Mouse (Mus musculus): Measurements from ENCODE around the gene Tmem185b. TPM values are rescaled to one million over a fixed set of nuclear protein-coding genes. Genes with fewer than 3 reads are reported as not detected.

Tmem185b gene
- polyA plus RNA-seq, 1 experiment from 2014 or later, result 33.2 TPM

DNA sequence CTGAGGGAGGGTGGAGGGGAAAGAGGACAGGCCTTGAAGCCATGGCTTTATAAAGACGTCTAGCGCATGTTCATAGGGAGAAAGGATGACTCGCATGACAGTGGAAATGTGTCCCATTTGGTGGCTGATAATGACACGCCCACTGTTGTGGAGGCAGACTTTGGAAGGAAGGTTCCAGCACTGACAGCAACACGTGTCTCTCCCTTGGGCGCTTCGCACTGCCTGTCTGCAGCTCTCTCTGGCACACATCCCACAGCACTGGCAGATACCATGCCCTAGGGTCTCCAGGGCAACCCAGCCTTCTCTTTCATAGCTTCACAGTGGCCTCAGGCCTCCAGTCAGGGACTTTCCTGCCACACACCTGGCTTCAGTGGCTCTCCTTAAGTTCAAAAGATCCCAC is 7.9 kb upstream of the Tmem185b start:
- WGBS, result 57% methylated on average over 7 of the region's 7 CpGs
- Histone ChIP-seq H3K9me3 (ENCODE audit: low read depth, low read length) (no peaks in the 10 kb centered on the region), H3K36me3 (ENCODE audit: insufficient read depth) (no peaks in the 10 kb centered on the region), H3K4me3 (ENCODE audit: low read depth, low read length) (no peak overlapping the region), H3K4me1 (ENCODE audit: insufficient read depth) (peaks cover 10% of the 10 kb centered on the region; the same call in 1 of the 2 replicates), H3K27me3 (ENCODE audit: insufficient read depth, low read length) (no peaks in the 10 kb centered on the region), H3K4me2 (no peak overlapping the region), H3K27ac (ENCODE audit: low read depth) (peak overlapping the region; percentile 18; the same call in 1 of the 2 replicates), H3K9ac (no peak overlapping the region)
- ATAC-seq (ENCODE audit: insufficient read depth) (no peak), DNase-seq (no peak)
- TF ChIP-seq CTCF (IDR thresholded peaks at IDR 0.05; ENCODE audit: low read depth), result no peak

GRCm38 (mm10) chr1:119518786-119519185 is 7.2 kb upstream of the Tmem185b start:
- no peak for DNase-seq
- no peak for TF ChIP-seq CTCF (IDR thresholded peaks at IDR 0.05; ENCODE audit: low read depth)
- no peak overlapping the region for H3K9ac ChIP-seq
- peaks cover 10% of the 10 kb centered on the region; the same call in 1 of the 2 replicates for H3K4me1 ChIP-seq (ENCODE audit: insufficient read depth)
- no peak for ATAC-seq (ENCODE audit: insufficient read depth)
- H3K27me3 ChIP-seq (ENCODE audit: insufficient read depth, low read length), result no peaks in the 10 kb centered on the region
- no peak overlapping the region for H3K4me2 ChIP-seq
- H3K4me3 ChIP-seq (ENCODE audit: low read depth, low read length), result no peak overlapping the region
- H3K9me3 ChIP-seq (ENCODE audit: low read depth, low read length), result no peaks in the 10 kb centered on the region
- H3K27ac ChIP-seq (ENCODE audit: low read depth), result no peak overlapping the region
- H3K36me3 ChIP-seq (ENCODE audit: insufficient read depth), result no peaks in the 10 kb centered on the region

DNA sequence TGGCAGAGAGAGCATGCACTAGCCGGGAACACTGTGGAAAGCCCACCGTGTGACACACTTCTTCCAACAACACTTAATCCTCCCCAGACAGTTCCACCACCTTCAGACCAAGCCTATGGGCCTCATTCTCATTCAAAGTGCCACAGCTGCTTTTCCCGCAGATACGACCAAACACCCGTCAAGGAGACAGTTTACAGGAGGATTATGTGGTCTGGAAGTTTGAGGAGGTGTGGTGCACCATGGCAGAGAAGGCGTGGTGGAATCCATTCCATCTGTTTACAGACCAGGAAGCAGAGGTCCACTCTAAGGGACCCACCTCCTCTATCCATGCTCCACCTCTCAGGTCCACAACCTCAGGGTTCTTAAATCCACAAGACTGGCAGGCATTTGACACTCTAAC is 6.7 kb upstream of the Tmem185b start:
- Histone ChIP-seq H3K27ac (ENCODE audit: low read depth) (no peak overlapping the region), H3K4me2 (no peak overlapping the region), H3K9ac (no peak overlapping the region), H3K4me1 (ENCODE audit: insufficient read depth) (peaks cover 10% of the 10 kb centered on the region; the same call in 1 of the 2 replicates), H3K36me3 (ENCODE audit: insufficient read depth) (no peaks in the 10 kb centered on the region), H3K9me3 (ENCODE audit: low read depth, low read length) (no peaks in the 10 kb centered on the region), H3K27me3 (ENCODE audit: insufficient read depth, low read length) (no peaks in the 10 kb centered on the region), H3K4me3 (ENCODE audit: low read depth, low read length) (no peak overlapping the region)
- no peak for ATAC-seq (ENCODE audit: insufficient read depth)
- no peak for TF ChIP-seq CTCF (IDR thresholded peaks at IDR 0.05; ENCODE audit: low read depth)
- no peak for DNase-seq
- 38% methylated on average over 6 of the region's 6 CpGs for WGBS

GRCm38 (mm10) chr1:119521029-119521428 is 4.9 kb upstream of the Tmem185b start:
- Histone ChIP-seq H3K4me2 (no peak overlapping the region), H3K27me3 (ENCODE audit: insufficient read depth, low read length) (no peaks in the 10 kb centered on the region), H3K27ac (ENCODE audit: low read depth) (peak overlapping the region; percentile 80), H3K36me3 (ENCODE audit: insufficient read depth) (no peaks in the 10 kb centered on the region), H3K9ac (no peak overlapping the region), H3K4me3 (ENCODE audit: low read depth, low read length) (no peak overlapping the region), H3K9me3 (ENCODE audit: low read depth, low read length) (no peaks in the 10 kb centered on the region), H3K4me1 (ENCODE audit: insufficient read depth) (peaks cover 19% of the 10 kb centered on the region; the same call in 1 of the 2 replicates)
- ATAC-seq (ENCODE audit: insufficient read depth) (peak; percentile 68), DNase-seq (peak; percentile 94)
- WGBS, result 30% methylated on average over 2 of the region's 2 CpGs
- TF ChIP-seq CTCF (IDR thresholded peaks at IDR 0.05; ENCODE audit: low read depth), result no peak

GRCm38 (mm10) chr1:119521681-119522080 is 4.3 kb upstream of the Tmem185b start:
- H3K4me1 ChIP-seq (ENCODE audit: insufficient read depth), result peaks cover 19% of the 10 kb centered on the region; the same call in 1 of the 2 replicates
- no peaks in the 10 kb centered on the region for H3K27me3 ChIP-seq (ENCODE audit: insufficient read depth, low read length)
- no peaks in the 10 kb centered on the region; the same call in 1 of the 2 replicates for H3K36me3 ChIP-seq (ENCODE audit: insufficient read depth)
- DNase-seq (no peak), ATAC-seq (ENCODE audit: insufficient read depth) (no peak)
- H3K9ac ChIP-seq, result no peak overlapping the region
- WGBS, result 55% methylated on average over 7 of the region's 7 CpGs
- no peak overlapping the region for H3K4me3 ChIP-seq (ENCODE audit: low read depth, low read length)
- TF ChIP-seq CTCF (IDR thresholded peaks at IDR 0.05; ENCODE audit: low read depth), result no peak
- peak overlapping the region; percentile 80 for H3K27ac ChIP-seq (ENCODE audit: low read depth)
- 0 out of 2 replicates have a peak, but pooled peaks cover 2% of the 10 kb centered on the region for H3K9me3 ChIP-seq (ENCODE audit: low read depth, low read length)
- no peak overlapping the region for H3K4me2 ChIP-seq

- H3K27me3 ChIP-seq (ENCODE audit: insufficient read depth, low read length), result no peaks in the 10 kb centered on the region
- ATAC-seq (ENCODE audit: insufficient read depth) (no peak), DNase-seq (no peak)
- H3K27ac ChIP-seq (ENCODE audit: low read depth), result no peak overlapping the region
- no peak for TF ChIP-seq CTCF (IDR thresholded peaks at IDR 0.05; ENCODE audit: low read depth)
- no peak overlapping the region for H3K4me3 ChIP-seq (ENCODE audit: low read depth, low read length)
- H3K9ac ChIP-seq, result no peak overlapping the region
- peaks cover 10% of the 10 kb centered on the region for H3K36me3 ChIP-seq (ENCODE audit: insufficient read depth)
- H3K4me1 ChIP-seq (ENCODE audit: insufficient read depth), result peaks cover 18% of the 10 kb centered on the region; the same call in 1 of the 2 replicates
- 73% methylated on average over 4 of the region's 4 CpGs for WGBS
- H3K9me3 ChIP-seq (ENCODE audit: low read depth, low read length), result peaks cover 12% of the 10 kb centered on the region; the same call in 1 of the 2 replicates
- H3K4me2 ChIP-seq, result no peak overlapping the region
Measured at GRCm38 (mm10) chr1:119522726-119523125, 3.2 kb upstream of the Tmem185b start.

DNA sequence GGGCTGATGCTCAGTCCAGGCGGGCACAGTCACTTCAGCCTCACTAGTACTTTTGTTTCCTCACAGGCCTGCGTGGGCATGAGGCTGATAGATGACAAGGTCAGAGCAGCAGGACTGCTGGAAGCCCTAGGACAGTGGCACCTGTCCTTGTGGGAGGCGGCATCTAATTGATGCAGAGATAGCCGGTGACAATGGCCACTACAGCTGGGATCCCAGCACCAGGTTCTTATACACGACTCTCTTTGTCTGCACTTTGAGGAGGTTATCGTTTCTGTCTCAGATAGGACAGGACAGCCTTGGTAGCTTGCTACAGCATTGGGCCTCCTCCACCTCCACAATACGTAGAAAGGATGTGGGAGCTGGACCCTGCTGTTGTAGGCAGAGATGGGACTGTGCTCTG is 2.6 kb upstream of the Tmem185b start:
- no peak for TF ChIP-seq CTCF (IDR thresholded peaks at IDR 0.05; ENCODE audit: low read depth)
- DNase-seq (no peak), ATAC-seq (ENCODE audit: insufficient read depth) (no peak)
- no peak overlapping the region for H3K4me3 ChIP-seq (ENCODE audit: low read depth, low read length)
- peaks cover 16% of the 10 kb centered on the region for H3K36me3 ChIP-seq (ENCODE audit: insufficient read depth)
- WGBS, result 78% methylated on average over 7 of the region's 7 CpGs
- H3K9ac ChIP-seq, result no peak overlapping the region
- H3K27ac ChIP-seq (ENCODE audit: low read depth), result no peak overlapping the region
- peaks cover 17% of the 10 kb centered on the region; the same call in 1 of the 2 replicates for H3K9me3 ChIP-seq (ENCODE audit: low read depth, low read length)
- H3K27me3 ChIP-seq (ENCODE audit: insufficient read depth, low read length), result no peaks in the 10 kb centered on the region
- no peak overlapping the region for H3K4me2 ChIP-seq
- peaks cover 12% of the 10 kb centered on the region; the same call in 1 of the 2 replicates for H3K4me1 ChIP-seq (ENCODE audit: insufficient read depth)

All from lung, embryonic 14.5 days (tissue).